Mouse (Mus musculus): ENCODE data around the gene Sh3yl1. TPM values are rescaled to one million over a fixed set of nuclear protein-coding genes. Genes with fewer than 3 reads are reported as not detected.

Sh3yl1 gene
- 0.64 and 0.87 TPM in 2 replicates for polyA plus RNA-seq (2012)

DNA sequence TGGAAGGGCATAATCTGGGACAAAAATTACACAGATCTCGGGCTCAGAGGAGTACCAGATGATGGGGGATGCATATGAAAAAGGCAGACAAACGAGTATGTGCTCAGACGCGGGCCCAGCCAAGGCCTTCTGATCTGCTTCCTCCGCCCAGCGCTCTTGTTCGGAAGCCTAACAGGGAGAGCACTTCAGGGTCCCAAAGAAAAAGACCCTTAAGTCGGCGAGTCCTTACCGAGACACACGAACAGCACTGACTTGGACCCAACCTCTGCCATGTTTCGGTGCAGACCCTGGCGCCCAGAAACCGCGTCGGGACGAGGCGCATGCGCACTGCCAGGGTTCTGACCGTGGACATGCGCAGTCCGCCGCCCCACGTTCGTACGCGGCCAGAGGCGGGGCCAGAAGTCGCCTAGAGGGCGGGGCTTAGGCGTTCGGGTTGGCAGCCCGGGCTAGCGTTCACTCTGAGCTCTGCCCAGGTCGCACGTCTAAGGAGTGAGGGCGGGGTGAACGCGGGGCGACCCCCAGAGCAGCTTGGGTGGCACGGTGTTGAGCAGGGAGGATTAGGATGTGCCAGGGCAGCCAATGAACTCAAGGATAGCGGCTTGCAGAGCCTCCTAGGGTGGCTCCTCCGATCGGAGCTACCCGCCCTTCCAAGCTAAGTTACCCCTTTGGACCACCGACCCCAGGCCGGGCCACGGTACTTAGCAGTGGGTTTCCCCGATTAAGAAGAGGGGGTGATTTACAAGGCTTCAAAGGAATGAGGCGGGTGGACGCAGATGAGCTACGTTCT lies at the start of gene Sh3yl1, which contains the start of gene Acp1:
Sh3yl1 (plus strand) TSS at position 408 of the 787 bp plus-strand sequence.
Acp1 (minus strand) TSS at position 329 of the 787 bp plus-strand sequence.
- TF ChIP-seq GATA1 (IDR thresholded peaks at IDR 0.05; ENCODE audit: low read length) = no peak

DNA sequence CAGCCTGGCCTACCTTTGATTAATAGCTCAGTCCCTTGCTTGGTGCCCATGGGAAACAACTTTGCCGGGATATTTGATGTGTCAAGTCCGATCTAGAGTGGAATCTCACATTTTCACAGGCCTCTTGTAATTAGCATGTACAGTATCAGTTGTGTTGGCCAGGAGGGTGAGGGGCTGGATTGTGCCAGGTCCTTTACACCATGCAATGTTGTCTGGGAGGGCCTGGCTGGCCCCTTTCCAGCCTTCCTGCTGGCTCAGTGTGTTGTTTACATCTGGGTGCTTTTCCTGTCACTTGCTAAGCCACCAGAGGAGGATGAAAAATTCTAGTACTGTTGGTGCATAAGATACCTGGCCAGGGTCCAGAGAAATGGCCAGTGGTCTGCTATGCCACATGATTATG lies 47.1 kb upstream of the Sh3yl1 start:
- TF ChIP-seq GATA1 (IDR thresholded peaks at IDR 0.05; ENCODE audit: low read length) = no peak

DNA sequence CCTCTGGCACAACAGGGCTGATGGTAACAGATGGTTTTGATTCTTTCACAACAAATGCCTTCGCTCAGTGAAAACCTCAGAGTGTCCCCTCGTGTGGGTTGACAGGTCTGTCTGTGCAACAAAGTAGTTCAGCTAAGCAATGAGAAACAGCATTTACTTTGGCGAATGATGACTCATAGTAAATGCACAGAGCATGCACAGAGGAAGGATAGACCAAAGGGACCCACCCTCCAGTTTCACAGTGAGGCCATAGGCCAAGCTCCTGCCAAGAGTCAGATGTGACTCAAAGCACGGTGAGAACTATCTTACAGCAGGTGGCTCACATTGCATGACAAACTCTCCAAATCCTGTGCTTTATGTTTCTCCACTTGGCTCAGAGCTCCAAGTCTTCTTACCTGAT lies 45.7 kb upstream of the Sh3yl1 start:
- TF ChIP-seq GATA1 (IDR thresholded peaks at IDR 0.05; ENCODE audit: low read length) = no peak

DNA sequence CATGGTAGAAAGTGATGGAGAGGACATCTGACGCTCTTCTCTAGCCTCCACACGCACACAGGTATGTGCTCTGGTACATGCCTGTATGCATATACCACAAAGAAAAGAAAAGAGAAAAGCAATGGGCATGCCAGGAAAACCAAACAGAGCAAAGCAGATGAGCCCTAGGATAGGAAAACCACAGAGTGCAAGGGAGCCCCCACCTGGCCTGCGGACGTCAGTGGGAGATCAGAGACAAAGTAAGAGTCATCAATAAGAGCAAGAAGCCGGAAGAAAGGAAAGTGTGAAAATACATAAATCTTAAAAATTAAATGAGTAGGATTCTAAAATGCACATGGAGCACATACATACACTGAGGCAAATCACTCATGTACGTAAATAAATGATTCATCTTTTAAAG lies 32.0 kb upstream of the Sh3yl1 start:
- no peak for TF ChIP-seq GATA1 (IDR thresholded peaks at IDR 0.05; ENCODE audit: low read length)

DNA sequence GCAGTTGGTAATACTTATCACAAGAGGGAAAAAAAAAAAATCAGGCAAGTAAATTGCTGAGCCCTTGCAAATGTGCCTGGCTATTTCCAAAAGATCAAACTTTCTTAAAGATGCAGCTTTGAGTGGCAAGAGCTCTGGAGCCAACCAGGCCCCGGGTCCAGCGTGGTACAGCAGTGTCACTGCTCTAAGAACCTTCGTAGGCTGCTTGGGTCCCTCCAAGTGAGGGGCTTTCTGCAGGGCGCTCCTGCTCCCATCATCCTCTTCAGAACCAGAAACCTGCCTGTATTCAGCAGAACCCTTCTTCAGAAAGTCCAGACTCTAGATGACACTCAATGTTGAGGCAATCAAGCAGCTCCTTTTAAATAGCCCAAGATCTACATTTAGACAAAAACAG lies 27.9 kb upstream of the Sh3yl1 start:
- TF ChIP-seq GATA1 (IDR thresholded peaks at IDR 0.05; ENCODE audit: low read length) = no peak

- no peak for TF ChIP-seq GATA1 (IDR thresholded peaks at IDR 0.05; ENCODE audit: low read length)
These were observed 27.4 kb upstream of the Sh3yl1 start, which contains the start of gene Alkal2 for GRCm38 (mm10) chr12:30883986-30884621. TSS of gene Alkal2 (plus strand) at chr12:30884322.

- TF ChIP-seq GATA1 (IDR thresholded peaks at IDR 0.05; ENCODE audit: low read length) = no peak
These were observed 26.7 kb upstream of the Sh3yl1 start for GRCm38 (mm10) chr12:30884622-30885230.

GRCm38 (mm10) chr12:30885891-30886290 lies 25.6 kb upstream of the Sh3yl1 start:
- no peak for TF ChIP-seq GATA1 (IDR thresholded peaks at IDR 0.05; ENCODE audit: low read length)

- no peak for TF ChIP-seq GATA1 (IDR thresholded peaks at IDR 0.05; ENCODE audit: low read length)
These were observed 23.5 kb upstream of the Sh3yl1 start for GRCm38 (mm10) chr12:30888003-30888402.

DNA sequence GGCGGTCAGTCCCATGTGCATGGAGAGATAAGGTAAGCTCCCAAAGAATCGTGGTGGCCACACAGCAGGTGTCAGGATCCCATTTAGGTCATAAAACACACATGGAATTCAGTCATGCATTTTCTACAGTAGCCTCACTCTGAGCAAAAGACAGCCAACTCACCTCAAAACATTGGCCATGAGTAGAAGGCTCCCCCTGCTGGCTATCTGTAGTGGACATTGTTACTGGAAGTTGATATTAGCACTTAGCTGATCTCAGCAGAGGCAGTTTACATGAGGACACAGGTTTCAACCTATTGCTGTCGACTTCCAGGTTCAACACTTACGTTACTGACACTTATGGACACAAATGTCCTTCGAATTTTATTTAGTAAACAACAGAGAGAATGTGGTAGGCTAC lies 21.4 kb upstream of the Sh3yl1 start:
- no peak for TF ChIP-seq GATA1 (IDR thresholded peaks at IDR 0.05; ENCODE audit: low read length)

DNA sequence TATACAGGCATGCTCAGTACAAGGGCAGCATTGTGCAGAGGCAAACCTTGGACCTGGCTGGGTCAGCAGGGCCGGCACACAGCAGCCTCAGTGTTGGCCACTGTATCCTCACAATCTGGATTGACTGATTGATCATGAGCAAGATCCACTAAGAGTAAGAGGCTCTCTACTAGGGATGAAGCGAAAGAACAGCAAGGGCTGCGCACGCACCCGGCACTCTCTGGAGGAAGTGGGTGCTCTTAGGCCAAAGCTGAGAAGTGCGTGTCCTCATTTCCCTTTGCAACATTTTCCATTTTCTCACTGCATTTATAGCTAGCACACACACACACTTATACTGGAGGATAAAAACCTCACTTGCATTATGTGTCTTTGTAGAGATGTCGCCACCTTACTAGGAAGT lies 20.0 kb upstream of the Sh3yl1 start:
- TF ChIP-seq GATA1 (IDR thresholded peaks at IDR 0.05; ENCODE audit: low read length) = no peak

GRCm38 (mm10) chr12:30897039-30897438 lies 14.4 kb upstream of the Sh3yl1 start:
- no peak for TF ChIP-seq GATA1 (IDR thresholded peaks at IDR 0.05; ENCODE audit: low read length)

GRCm38 (mm10) chr12:30908658-30909057 lies 2.8 kb upstream of the Sh3yl1 start:
- TF ChIP-seq GATA1 (IDR thresholded peaks at IDR 0.05; ENCODE audit: low read length) = no peak

DNA sequence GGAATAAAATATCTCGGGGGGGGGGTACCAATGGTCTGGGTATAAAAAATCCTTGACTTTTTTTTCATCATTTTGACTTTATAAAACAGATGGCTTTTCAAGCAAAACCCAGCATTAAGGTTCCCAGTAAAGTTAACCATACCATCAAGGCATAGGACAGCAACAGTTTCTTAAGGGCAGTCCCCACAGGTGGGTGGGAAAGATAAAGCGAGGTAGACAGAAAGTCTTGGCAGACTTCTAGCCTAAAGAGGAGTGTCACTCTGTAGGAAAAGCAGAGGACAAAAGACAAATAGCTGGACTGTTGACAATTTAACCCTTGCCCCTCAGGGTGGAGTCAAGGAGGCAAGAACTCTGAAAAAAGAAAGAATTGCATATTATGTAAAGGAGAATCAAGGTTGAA lies 1.6 kb upstream of the Sh3yl1 start:
- no peak for TF ChIP-seq GATA1 (IDR thresholded peaks at IDR 0.05; ENCODE audit: low read length)

- no peak for TF ChIP-seq GATA1 (IDR thresholded peaks at IDR 0.05; ENCODE audit: low read length)
These were observed 608 bp upstream of the Sh3yl1 start for GRCm38 (mm10) chr12:30910860-30911259.

- no peak for TF ChIP-seq GATA1 (IDR thresholded peaks at IDR 0.05; ENCODE audit: low read length)
These were observed 547 bp downstream of the Sh3yl1 start for GRCm38 (mm10) chr12:30912048-30912381.
